Mouse (Mus musculus) embryonic facial prominence, embryonic 12.5 days (tissue): ENCODE results near the gene Tex14. TPM values are rescaled to one million over a fixed set of nuclear protein-coding genes. Genes with fewer than 3 reads are reported as not detected.

Experiments
- ATAC-seq: fragments of 200-750 bp; cut with Nextera tagmentation; 2 replicates; pipeline ENCODE4 v1.8.0; 2017; ENCODE audit not compliant: insufficient number of reproducible peaks, insufficient read depth, low FRiP score, low TSS enrichment
- H3K27ac ChIP-seq: fragments of 300-500 bp; sonication (generic); 2 replicates; pipeline ENCODE4 v1.5.1; 2016; ENCODE audit warnings: mild to moderate bottlenecking
- H3K27me3 ChIP-seq: fragments of 300-500 bp; sonication (generic); 2 replicates; pipeline ENCODE4 v1.6.1; 2016; ENCODE audit warnings: mild to moderate bottlenecking, moderate library complexity
- H3K36me3 ChIP-seq: fragments of 300-500 bp; sonication (generic); 2 replicates; pipeline ENCODE4 v1.6.1; 2016; ENCODE audit warnings: mild to moderate bottlenecking
- H3K4me1 ChIP-seq: fragments of 300-500 bp; sonication (generic); 2 replicates; pipeline ENCODE4 v1.6.1; 2016
- H3K4me2 ChIP-seq: fragments of 300-500 bp; sonication (generic); replicated peaks from 2 replicates; pipeline ENCODE4 v1.6.1; 2016; ENCODE audit warnings: mild to moderate bottlenecking, moderate library complexity
- H3K4me3 ChIP-seq: fragments of 300-500 bp; sonication (generic); 2 replicates; pipeline ENCODE4 v1.5.1; 2016; ENCODE audit warnings: mild to moderate bottlenecking
- H3K9ac ChIP-seq: fragments of 300-500 bp; sonication (generic); 2 replicates; pipeline ENCODE4 v1.6.1; 2016; ENCODE audit warnings: mild to moderate bottlenecking, moderate library complexity
- H3K9me3 ChIP-seq: fragments of 300-500 bp; sonication (generic); 2 replicates; pipeline ENCODE4 v1.6.1; 2016; ENCODE audit warnings: mild to moderate bottlenecking, moderate library complexity
- WGBS: fragments of 180-500 bp; shearing (Covaris S2); methylation state at CpG from one replicate; pipeline ENCODE4 v1.1.7; 2016; 5-methylcytosine and 5-hydroxymethylcytosine counted together
- polyA plus RNA-seq: library from polyadenylated mRNA; unstranded; fragments of >200 nt; fragmentation: Nextera tagmentation; extraction: Ambion mirVana; gene quantifications from 2 replicates; pipeline ENCODE4 v1.2.1, GENCODE M21; 2016

The Tex14 gene
- polyA plus RNA-seq, 1 experiment from 2014 or later, result 0.64 TPM

- H3K27me3 ChIP-seq, result no peaks in the 10 kb centered on the region
- H3K9me3 ChIP-seq, result no peaks in the 10 kb centered on the region
- peak within 1 kb of the TSS; percentile 93 for H3K27ac ChIP-seq
- ATAC-seq, result peak; percentile 99
- H3K36me3 ChIP-seq, result peaks cover 9% of the 10 kb centered on the region; the same call in 1 of the 2 replicates
- peak within 1 kb of the TSS; percentile 72 for H3K4me3 ChIP-seq
- H3K9ac ChIP-seq, result peak within 1 kb of the TSS; percentile 78
- H3K4me1 ChIP-seq, result peaks cover 50% of the 10 kb centered on the region
- H3K4me2 ChIP-seq, result peak within 1 kb of the TSS; percentile 79
- WGBS, result under 1% methylated on average over 59 of the region's 61 CpGs
Observed at GRCm38 (mm10) chr11:87591526-87592353, 186.9 kb downstream of the Tex14 start, which contains the start of gene Mtmr4. Mtmr4 (plus strand) TSS chr11:87592162.

DNA sequence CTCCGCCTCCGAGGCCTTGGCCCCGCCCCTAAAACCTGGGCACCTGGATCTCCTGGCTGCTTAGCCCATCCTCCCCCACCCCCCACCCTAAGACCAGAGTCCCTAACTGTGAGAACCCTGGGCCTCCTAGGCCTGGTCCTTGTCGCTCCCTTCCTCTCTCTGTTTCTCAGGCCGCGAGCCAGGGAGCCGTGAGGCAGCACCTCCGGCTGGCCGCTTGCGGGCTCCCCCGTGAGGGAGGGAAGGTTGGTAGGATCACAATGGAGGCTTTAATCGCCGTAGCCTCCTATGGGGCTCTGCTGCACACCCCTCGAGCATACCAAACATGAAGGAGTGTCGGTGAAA, 187.5 kb downstream of the Tex14 start:
- H3K36me3 ChIP-seq, result peaks cover 14% of the 10 kb centered on the region
- peaks cover 53% of the 10 kb centered on the region for H3K4me1 ChIP-seq
- H3K4me3 ChIP-seq, result peak overlapping the region; percentile 72
- H3K9me3 ChIP-seq, result no peaks in the 10 kb centered on the region
- H3K9ac ChIP-seq, result peak overlapping the region; percentile 77
- under 1% methylated on average over 15 of the region's 15 CpGs for WGBS
- no peaks in the 10 kb centered on the region for H3K27me3 ChIP-seq
- ATAC-seq, result no peak; the same call in 1 of the 2 replicates
- H3K4me2 ChIP-seq, result peak overlapping the region; percentile 79
- peak overlapping the region; percentile 93 for H3K27ac ChIP-seq

DNA sequence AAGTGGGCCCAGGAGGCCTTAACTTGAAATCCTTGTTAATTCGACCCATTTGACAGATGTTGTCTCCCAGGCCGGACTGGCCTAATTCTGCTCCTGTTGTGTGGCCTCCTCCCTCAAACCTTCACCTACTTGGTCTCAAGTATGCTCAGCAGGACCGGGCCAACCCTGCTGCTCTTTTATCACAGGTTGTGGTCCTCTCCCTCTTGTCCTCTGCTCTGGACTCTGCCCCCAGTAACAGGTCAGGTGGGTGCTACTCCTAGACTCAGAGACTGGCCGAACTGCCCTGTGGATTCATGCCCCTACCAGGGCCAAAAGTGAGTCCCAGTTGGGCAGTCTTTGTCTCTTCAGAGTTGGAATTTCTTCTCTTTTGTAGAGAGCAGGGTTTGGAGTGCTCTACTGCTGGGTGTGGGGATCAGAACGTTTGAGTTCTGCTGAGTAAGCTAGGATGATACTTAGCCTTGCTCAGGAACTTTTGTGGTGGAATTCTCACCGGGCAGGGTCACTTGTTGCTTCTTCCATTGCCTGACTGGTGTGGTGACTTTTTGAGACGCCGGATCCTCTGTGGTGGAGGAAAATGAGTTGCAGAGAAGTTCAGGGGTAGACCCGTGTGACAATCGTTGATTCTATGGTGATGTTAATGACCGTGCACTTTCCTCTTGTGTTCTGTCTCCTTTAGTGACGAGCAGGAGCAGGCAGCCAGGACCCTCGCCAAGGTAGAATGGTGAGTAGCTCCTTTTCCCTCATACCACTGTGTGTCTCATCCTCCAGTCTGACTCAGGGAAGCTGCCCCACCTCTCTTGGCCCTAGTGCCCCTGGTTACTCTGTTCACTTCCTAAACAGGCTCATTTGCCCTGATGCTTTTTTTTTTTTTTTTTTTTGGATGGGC, 188.1 kb downstream of the Tex14 start:
- H3K4me1 ChIP-seq, result peaks cover 53% of the 10 kb centered on the region
- no peak for ATAC-seq

GRCm38 (mm10) chr11:87595327-87595841, 190.5 kb downstream of the Tex14 start:
- Histone ChIP-seq H3K27me3 (no peaks in the 10 kb centered on the region), H3K4me1 (peaks cover 40% of the 10 kb centered on the region), H3K27ac (peak overlapping the region; percentile 87), H3K9ac (peak overlapping the region; percentile 93), H3K9me3 (no peaks in the 10 kb centered on the region), H3K4me2 (peak overlapping the region; percentile 87), H3K36me3 (peaks cover 45% of the 10 kb centered on the region), H3K4me3 (peak overlapping the region; percentile 77)
- ATAC-seq, result peak; percentile 70
- WGBS, result 2% methylated on average over 35 of the region's 37 CpGs

More for the DNA sequence above, 188.1 kb downstream of the Tex14 start:
- Histone ChIP-seq H3K4me3 (peak overlapping the region; percentile 72), H3K9me3 (no peaks in the 10 kb centered on the region), H3K9ac (peak overlapping the region; percentile 77), H3K4me2 (peak overlapping the region; percentile 79), H3K27me3 (no peaks in the 10 kb centered on the region), H3K27ac (peak overlapping the region; percentile 93), H3K36me3 (peaks cover 20% of the 10 kb centered on the region)
- 37% methylated on average over 13 of the region's 13 CpGs for WGBS

GRCm38 (mm10) chr11:87595976-87596375, 191.1 kb downstream of the Tex14 start:
- WGBS, result 7% methylated on average over 7 of the region's 7 CpGs
- Histone ChIP-seq H3K27me3 (no peaks in the 10 kb centered on the region), H3K4me1 (peaks cover 35% of the 10 kb centered on the region), H3K4me3 (peak overlapping the region; percentile 77), H3K27ac (peak overlapping the region; percentile 87), H3K4me2 (peak overlapping the region; percentile 87), H3K9me3 (no peaks in the 10 kb centered on the region), H3K36me3 (peaks cover 51% of the 10 kb centered on the region), H3K9ac (peak overlapping the region; percentile 93)
- ATAC-seq, result no peak

DNA sequence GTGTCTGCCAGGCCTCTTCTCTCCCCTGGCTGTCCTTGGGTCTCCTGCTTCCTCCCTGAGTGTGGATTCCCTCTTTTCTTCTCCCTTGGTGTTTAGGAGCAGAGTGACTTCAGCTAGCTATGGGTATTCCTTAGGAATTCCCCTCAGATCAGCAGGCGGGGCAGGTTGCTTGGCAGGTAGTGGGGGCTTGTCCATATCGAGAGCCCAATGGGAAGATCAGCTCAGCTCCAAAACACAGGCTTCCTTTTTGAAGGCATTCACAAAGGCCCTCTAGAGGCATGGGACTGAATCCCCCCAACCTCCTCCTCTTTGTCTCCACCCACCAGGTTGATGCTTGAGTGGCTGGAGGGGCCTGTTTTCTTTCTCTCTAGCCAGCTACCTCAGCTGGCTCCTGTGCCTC, 191.6 kb downstream of the Tex14 start:
- Histone ChIP-seq H3K4me2 (peak overlapping the region; percentile 87), H3K9ac (peak overlapping the region; percentile 93), H3K27me3 (no peaks in the 10 kb centered on the region), H3K4me1 (peaks cover 35% of the 10 kb centered on the region), H3K27ac (0 out of 2 replicates have a peak overlapping the region, but pooled peaks have one; percentile 87), H3K9me3 (no peaks in the 10 kb centered on the region), H3K36me3 (peaks cover 56% of the 10 kb centered on the region), H3K4me3 (peak overlapping the region; percentile 77)
- WGBS, result 33% methylated on average over 2 of the region's 2 CpGs
- no peak for ATAC-seq

GRCm38 (mm10) chr11:87597061-87597460, 192.2 kb downstream of the Tex14 start:
- peak overlapping the region; percentile 87; the same call in 1 of the 2 replicates for H3K4me2 ChIP-seq
- no peak for ATAC-seq
- H3K9ac ChIP-seq, result 0 out of 2 replicates have a peak overlapping the region, but pooled peaks have one; percentile 93
- H3K27me3 ChIP-seq, result no peaks in the 10 kb centered on the region
- H3K9me3 ChIP-seq, result no peaks in the 10 kb centered on the region
- H3K4me1 ChIP-seq, result peaks cover 35% of the 10 kb centered on the region
- H3K4me3 ChIP-seq, result no peak overlapping the region
- H3K27ac ChIP-seq, result 0 out of 2 replicates have a peak overlapping the region, but pooled peaks have one; percentile 87
- H3K36me3 ChIP-seq, result peaks cover 61% of the 10 kb centered on the region

GRCm38 (mm10) chr11:87599395-87600089, 194.7 kb downstream of the Tex14 start:
- no peaks in the 10 kb centered on the region for H3K9me3 ChIP-seq
- 89% methylated on average over 13 of the region's 13 CpGs for WGBS
- peaks cover 76% of the 10 kb centered on the region for H3K36me3 ChIP-seq
- H3K4me2 ChIP-seq, result no peak overlapping the region
- no peak overlapping the region for H3K27ac ChIP-seq
- H3K9ac ChIP-seq, result no peak overlapping the region
- H3K27me3 ChIP-seq, result no peaks in the 10 kb centered on the region
- no peak for ATAC-seq
- peaks cover 20% of the 10 kb centered on the region for H3K4me1 ChIP-seq
- H3K4me3 ChIP-seq, result no peak overlapping the region

DNA sequence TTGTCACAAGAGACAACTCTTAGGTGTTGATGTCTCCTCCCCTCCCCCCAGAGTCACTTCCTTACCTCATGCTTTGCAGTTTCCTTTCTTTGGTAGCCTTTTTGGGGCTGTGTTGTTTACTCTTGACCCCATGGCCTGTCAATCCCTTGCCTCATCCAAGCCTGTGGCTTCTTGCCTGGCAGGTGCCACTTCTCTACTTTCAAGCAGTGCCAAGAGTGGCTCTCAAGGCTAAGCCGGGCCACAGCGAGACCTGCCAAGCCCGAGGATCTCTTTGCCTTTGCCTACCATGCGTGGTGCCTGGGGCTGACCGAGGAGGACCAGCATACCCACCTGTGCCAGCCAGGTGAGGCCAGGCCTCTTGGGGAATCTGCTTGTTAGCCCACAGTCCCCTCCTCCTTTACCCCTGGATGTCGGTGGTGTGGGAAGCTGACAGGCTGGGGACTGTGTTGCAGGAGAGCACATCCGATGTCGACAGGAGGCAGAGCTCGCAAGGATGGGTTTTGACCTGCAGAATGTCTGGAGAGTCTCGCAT, 195.5 kb downstream of the Tex14 start:
- peaks cover 13% of the 10 kb centered on the region for H3K4me1 ChIP-seq
- no peaks in the 10 kb centered on the region for H3K9me3 ChIP-seq
- no peaks in the 10 kb centered on the region for H3K27me3 ChIP-seq
- no peak overlapping the region for H3K4me3 ChIP-seq
- 90% methylated on average over 10 of the region's 10 CpGs for WGBS
- no peak overlapping the region for H3K27ac ChIP-seq
- peaks cover 85% of the 10 kb centered on the region for H3K36me3 ChIP-seq
- ATAC-seq, result no peak
- H3K9ac ChIP-seq, result no peak overlapping the region
- no peak overlapping the region for H3K4me2 ChIP-seq

DNA sequence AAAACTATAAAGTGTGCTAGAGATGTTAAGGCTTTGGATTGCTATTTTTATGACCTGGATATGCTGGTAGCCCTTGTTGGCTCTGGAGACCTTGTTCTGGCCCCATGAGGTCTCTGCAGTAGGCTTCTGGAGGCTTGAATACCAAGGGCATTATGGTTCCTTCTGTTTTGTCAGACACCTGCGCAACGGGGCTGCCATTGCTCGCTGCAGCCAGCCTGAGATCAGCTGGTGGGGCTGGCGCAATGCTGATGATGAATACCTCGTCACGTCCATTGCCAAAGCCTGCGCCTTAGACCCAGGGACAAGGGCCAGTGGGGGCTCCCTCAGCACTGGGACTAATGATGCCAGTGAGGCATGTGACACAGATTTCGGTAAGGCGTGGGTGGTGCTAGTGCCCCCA, 197.4 kb downstream of the Tex14 start:
- ATAC-seq, result no peak
- Histone ChIP-seq H3K4me3 (no peak overlapping the region), H3K4me2 (no peak overlapping the region), H3K4me1 (no peaks in the 10 kb centered on the region; the same call in 1 of the 2 replicates), H3K27me3 (no peaks in the 10 kb centered on the region), H3K36me3 (peaks cover 97% of the 10 kb centered on the region), H3K9me3 (no peaks in the 10 kb centered on the region), H3K9ac (no peak overlapping the region), H3K27ac (no peak overlapping the region)
- WGBS, result 96% methylated on average over 9 of the region's 9 CpGs

GRCm38 (mm10) chr11:87603571-87603970, 198.7 kb downstream of the Tex14 start:
- Histone ChIP-seq H3K9me3 (no peaks in the 10 kb centered on the region), H3K9ac (no peak overlapping the region), H3K27me3 (no peaks in the 10 kb centered on the region), H3K4me1 (no peaks in the 10 kb centered on the region), H3K4me2 (no peak overlapping the region), H3K4me3 (no peak overlapping the region), H3K27ac (no peak overlapping the region), H3K36me3 (peaks cover 97% of the 10 kb centered on the region)
- WGBS, result 93% methylated on average over 2 of the region's 2 CpGs
- ATAC-seq, result no peak
